Mouse (Mus musculus): Measurements from ENCODE around the gene 1700025C18Rik.

DNA sequence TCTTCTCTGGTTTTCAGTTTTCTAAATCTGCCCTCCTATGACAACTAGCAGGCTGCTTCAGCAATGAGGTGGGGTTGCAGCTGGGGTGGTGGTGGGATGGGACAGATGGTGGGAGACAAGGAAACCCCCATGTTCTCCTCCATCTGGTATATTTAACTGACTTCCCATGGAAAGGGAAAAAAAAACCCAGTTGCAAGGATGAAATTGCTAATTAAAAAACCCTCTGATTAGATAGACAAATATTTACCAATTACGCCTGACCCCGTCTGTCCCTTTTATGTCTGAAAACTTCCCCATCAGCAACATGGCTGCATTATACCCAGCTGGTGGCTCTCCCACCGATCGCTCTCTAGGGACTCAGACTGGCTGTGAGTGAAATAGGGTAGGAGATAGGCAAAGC lies 3.9 kb downstream of the 1700025C18Rik start:
- TF ChIP-seq POLR2A (IDR thresholded peaks at IDR 0.05; ENCODE audit: insufficient read length, low read depth) (no peak), SRF (IDR thresholded peaks at IDR 0.05; ENCODE audit: control insufficient read depth, insufficient read length, low read depth) (no peak), E2F4 (IDR thresholded peaks at IDR 0.05; ENCODE audit: insufficient read depth) (no peak)
